Mouse (Mus musculus) lung, postnatal 14 days (tissue): ENCODE measurements around the gene Nfkbie.

ENCODE experiments used
- DNase-seq: peaks from one replicate; pipeline ENCODE4 v3.0.0; 2021

Gene Nfkbie

GRCm38 (mm10) chr17:45599446-45600242 lies 44.1 kb downstream of the Nfkbie start, which contains the start of gene Slc29a1:
Gene Slc29a1 (minus strand): TSS chr17:45599606.
- peak; percentile 76 for DNase-seq

GRCm38 (mm10) chr17:45600267-45600666 lies 44.8 kb downstream of the Nfkbie start:
- DNase-seq, result no peak

- DNase-seq, result no peak
These were observed 45.8 kb downstream of the Nfkbie start for GRCm38 (mm10) chr17:45601325-45601724.

GRCm38 (mm10) chr17:45601877-45602304 lies 46.4 kb downstream of the Nfkbie start, which contains the start of gene Mymx:
Gene Mymx (minus strand): TSS chr17:45602102.
- no peak for DNase-seq

- DNase-seq, result no peak
These were observed 47.5 kb downstream of the Nfkbie start for GRCm38 (mm10) chr17:45602984-45603383.

GRCm38 (mm10) chr17:45606992-45607879 lies 51.7 kb downstream of the Nfkbie start:
- DNase-seq, result no peak

GRCm38 (mm10) chr17:45608396-45608795 lies 52.9 kb downstream of the Nfkbie start:
- DNase-seq, result no peak

- DNase-seq, result peak; percentile 51
These were observed 54.8 kb downstream of the Nfkbie start for GRCm38 (mm10) chr17:45610144-45610866.

GRCm38 (mm10) chr17:45612008-45612407 lies 56.5 kb downstream of the Nfkbie start:
- no peak for DNase-seq
